In genomic region chr10:81202978-81203720, GRCm38 (mm10) we compare ENCODE assay signal across 11 mouse cellular contexts. TPM values are rescaled to one million over a fixed set of nuclear protein-coding genes. Genes with fewer than 3 reads are reported as not detected.
A peak's percentile ranks its signal among the peaks of the same experiment; 100 is the strongest.
DNase-seq lines count a peak whose midpoint lies in the region; ATAC-seq and TF ChIP-seq lines count a peak whose summit lies in the region.
"Had no signal": no experiment of that assay in that cellular context is flagged by ENCODE, and none has a peak within 500 bp of the region (broad histone marks: within the 10 kb centered on the region; RNA-seq: fewer than 3 reads in every experiment).

No protein-coding gene starts in this region.

- WGBS in limb, embryonic 15.5 days = 64% methylated on average over 8 of the region's 8 CpGs
- 69% methylated on average over 8 of the region's 8 CpGs for WGBS in limb, embryonic 10.5 days
- 55% methylated on average over 8 of the region's 8 CpGs for WGBS in heart, embryonic 14.5 days
- WGBS in liver, embryonic 11.5 days = 46% methylated on average over 8 of the region's 8 CpGs
- WGBS in stomach, embryonic 15.5 days = 59% methylated on average over 8 of the region's 8 CpGs
- WGBS in cerebellum, adult 2 months = 69% methylated on average over 8 of the region's 8 CpGs
- WGBS in kidney, embryonic 16.5 days = 68% methylated on average over 8 of the region's 8 CpGs

- peak; percentile 4; the same call in 1 of the 2 replicates for ATAC-seq in limb, embryonic 15.5 days (ENCODE audit: insufficient number of reproducible peaks, low FRiP score, low TSS enrichment, low read depth)
- no peak for ATAC-seq in heart, embryonic 14.5 days (ENCODE audit: insufficient number of reproducible peaks, insufficient read depth, low FRiP score, low read depth)
- peak; percentile 87 for ATAC-seq in liver, embryonic 11.5 days (replicated peaks; ENCODE audit: low FRiP score)
- ATAC-seq in stomach, embryonic 15.5 days (ENCODE audit: insufficient read depth, low FRiP score, low read depth) = peak; percentile 75
- ATAC-seq in kidney, embryonic 16.5 days (ENCODE audit: low FRiP score, low TSS enrichment) = no peak

- no peak for DNase-seq in limb, embryonic 10.5 days (ENCODE audit: low spot score)
- no peak for DNase-seq in liver, embryonic 11.5 days (ENCODE audit: low spot score)
- DNase-seq in cerebellum, adult 2 months = no peak
- DNase-seq: adrenal gland, postnatal 25 days; cerebellum, postnatal 10 days; kidney, postnatal 10 days had no signal

- H3K4me3 ChIP-seq in limb, embryonic 15.5 days = no peak overlapping the region
- H3K4me3 ChIP-seq in limb, embryonic 10.5 days = no peak overlapping the region
- H3K4me3 ChIP-seq in heart, embryonic 14.5 days (ENCODE audit: control insufficient read depth in 1 of 2, insufficient read depth in 1 of 2, low read depth in 1 of 2, low read length in 2 of 2) = no peak overlapping the region
- no peak overlapping the region for H3K4me3 ChIP-seq in liver, embryonic 11.5 days (ENCODE audit: low read depth, low read length)
- H3K4me3 ChIP-seq in stomach, embryonic 15.5 days (replicated peaks) = no peak overlapping the region
- no peak overlapping the region for H3K4me3 ChIP-seq in cerebellum, adult 2 months (replicated peaks; ENCODE audit: insufficient read depth, low read depth, low read length)
- no peak overlapping the region for H3K4me3 ChIP-seq in kidney, embryonic 16.5 days (ENCODE audit: low read length)

- H3K27ac ChIP-seq in limb, embryonic 15.5 days = no peak overlapping the region
- no peak overlapping the region for H3K27ac ChIP-seq in limb, embryonic 10.5 days
- H3K27ac ChIP-seq in heart, embryonic 14.5 days (replicated peaks in 1 of 2; ENCODE audit: control insufficient read depth in 1 of 2, insufficient read depth in 1 of 2, low read depth in 2 of 2, low read length in 2 of 2) = peak overlapping the region; percentile 83 to 91
- H3K27ac ChIP-seq in liver, embryonic 11.5 days (ENCODE audit: low read depth, low read length) = no peak overlapping the region; the same call in 1 of the 2 replicates
- H3K27ac ChIP-seq in stomach, embryonic 15.5 days = no peak overlapping the region
- H3K27ac ChIP-seq in cerebellum, adult 2 months (ENCODE audit: insufficient read depth, low read length) = no peak overlapping the region
- H3K27ac ChIP-seq in kidney, embryonic 16.5 days (ENCODE audit: low read length) = no peak overlapping the region

- TF ChIP-seq POLR2A in cerebellum, adult 2 months (IDR thresholded peaks at IDR 0.05; ENCODE audit: borderline replicate concordance, insufficient read depth, low read length) = no peak

- no peak for TF ChIP-seq CTCF in cerebellum, adult 2 months (IDR thresholded peaks at IDR 0.05; ENCODE audit: borderline replicate concordance, insufficient read depth, low read depth, low read length)

- no peak overlapping the region for H3K9ac ChIP-seq in limb, embryonic 15.5 days
- peak overlapping the region; percentile 54 for H3K9ac ChIP-seq in heart, embryonic 14.5 days (ENCODE audit: low read length)
- H3K9ac ChIP-seq in liver, embryonic 11.5 days (ENCODE audit: low read depth, low read length) = no peak overlapping the region
- no peak overlapping the region for H3K9ac ChIP-seq in stomach, embryonic 15.5 days
- no peak overlapping the region for H3K9ac ChIP-seq in kidney, embryonic 16.5 days (replicated peaks; ENCODE audit: low read length)

- H3K4me2 ChIP-seq in limb, embryonic 15.5 days = no peak overlapping the region
- H3K4me2 ChIP-seq in heart, embryonic 14.5 days (ENCODE audit: low read length) = peak overlapping the region; percentile 50
- no peak overlapping the region for H3K4me2 ChIP-seq in liver, embryonic 11.5 days
- no peak overlapping the region for H3K4me2 ChIP-seq in stomach, embryonic 15.5 days
- H3K4me2 ChIP-seq in kidney, embryonic 16.5 days (replicated peaks; ENCODE audit: low read depth, low read length) = no peak overlapping the region

- H3K9me3 ChIP-seq in limb, embryonic 15.5 days = no peaks in the 10 kb centered on the region
- no peaks in the 10 kb centered on the region for H3K9me3 ChIP-seq in limb, embryonic 10.5 days (replicated peaks)
- H3K9me3 ChIP-seq in heart, embryonic 14.5 days (ENCODE audit: control insufficient read depth, low read length) = no peaks in the 10 kb centered on the region
- H3K9me3 ChIP-seq in liver, embryonic 11.5 days (ENCODE audit: control insufficient read depth, low read length) = no peaks in the 10 kb centered on the region
- no peaks in the 10 kb centered on the region for H3K9me3 ChIP-seq in stomach, embryonic 15.5 days
- no peaks in the 10 kb centered on the region for H3K9me3 ChIP-seq in kidney, embryonic 16.5 days (ENCODE audit: low read length)

- peaks cover 17% of the 10 kb centered on the region for H3K27me3 ChIP-seq in limb, embryonic 15.5 days
- peaks cover 18% of the 10 kb centered on the region for H3K27me3 ChIP-seq in limb, embryonic 10.5 days (ENCODE audit: low read depth, poor library complexity, severe bottlenecking)
- peaks cover 6% of the 10 kb centered on the region; the same call in 1 of the 2 replicates for H3K27me3 ChIP-seq in heart, embryonic 14.5 days (ENCODE audit: control insufficient read depth, insufficient read depth, low read length)
- peaks cover 13% of the 10 kb centered on the region for H3K27me3 ChIP-seq in liver, embryonic 11.5 days (replicated peaks; ENCODE audit: control insufficient read depth, insufficient read depth, low read length)
- H3K27me3 ChIP-seq in stomach, embryonic 15.5 days (replicated peaks) = no peaks in the 10 kb centered on the region
- no peaks in the 10 kb centered on the region for H3K27me3 ChIP-seq in cerebellum, adult 2 months (ENCODE audit: control insufficient read depth, insufficient read depth, low read length)
- H3K27me3 ChIP-seq in kidney, embryonic 16.5 days (ENCODE audit: insufficient read depth, low read length) = peaks cover 5% of the 10 kb centered on the region; the same call in 1 of the 2 replicates

- no peaks in the 10 kb centered on the region for H3K36me3 ChIP-seq in limb, embryonic 15.5 days
- H3K36me3 ChIP-seq in limb, embryonic 10.5 days = no peaks in the 10 kb centered on the region
- no peaks in the 10 kb centered on the region for H3K36me3 ChIP-seq in heart, embryonic 14.5 days (ENCODE audit: control insufficient read depth, insufficient read depth, low read length)
- H3K36me3 ChIP-seq in liver, embryonic 11.5 days (ENCODE audit: control insufficient read depth, insufficient read depth, low read length) = no peaks in the 10 kb centered on the region
- no peaks in the 10 kb centered on the region for H3K36me3 ChIP-seq in stomach, embryonic 15.5 days
- H3K36me3 ChIP-seq in kidney, embryonic 16.5 days (ENCODE audit: insufficient read depth, low read length) = no peaks in the 10 kb centered on the region

- 0 out of 2 replicates have a peak, but pooled peaks cover 2% of the 10 kb centered on the region for H3K4me1 ChIP-seq in limb, embryonic 15.5 days
- no peaks in the 10 kb centered on the region for H3K4me1 ChIP-seq in limb, embryonic 10.5 days
- peaks cover 42 to 48% of the 10 kb centered on the region in 2 experiments for H3K4me1 ChIP-seq in heart, embryonic 14.5 days (ENCODE audit: control insufficient read depth in 2 of 2, insufficient read depth in 2 of 2, low read length in 2 of 2)
- H3K4me1 ChIP-seq in liver, embryonic 11.5 days (replicated peaks; ENCODE audit: control insufficient read depth, insufficient read depth, low read length) = peaks cover 8% of the 10 kb centered on the region; the same call in 1 of the 2 replicates
- no peaks in the 10 kb centered on the region for H3K4me1 ChIP-seq in stomach, embryonic 15.5 days
- no peaks in the 10 kb centered on the region for H3K4me1 ChIP-seq in cerebellum, adult 2 months (ENCODE audit: control insufficient read depth, insufficient read depth, low read length)
- no peaks in the 10 kb centered on the region for H3K4me1 ChIP-seq in kidney, embryonic 16.5 days (ENCODE audit: insufficient read depth, low read length)

RNA-seq across cellular contexts. Expression of gene Nmrk2, which starts 1.3 kb away (rescaled TPM):
- polyA plus RNA-seq in limb, embryonic 15.5 days (2015; fragmentation: Nextera tagmentation; extraction: Ambion mirVana) = 0.41 and 1.3 TPM in 2 replicates
- not detected in 2 replicates for polyA plus RNA-seq in limb, embryonic 10.5 days (2016; fragmentation: Nextera tagmentation; extraction: Ambion mirVana)
- polyA plus RNA-seq in heart, embryonic 14.5 days (2014; fragmentation: Nextera tagmentation; extraction: Ambion mirVana) = 7.4 and 8.3 TPM in 2 replicates
- not detected in 2 replicates for polyA plus RNA-seq in liver, embryonic 11.5 days (2014; fragmentation: Nextera tagmentation; extraction: Ambion mirVana)
- 0.18 and 0.26 TPM in 2 replicates for polyA plus RNA-seq in stomach, embryonic 15.5 days (2015; fragmentation: Nextera tagmentation; extraction: Ambion mirVana)
- polyA plus RNA-seq in cerebellum, adult 2 months (2012; rRNA removed) = 0.16 and 0.33 TPM in 2 replicates
- not detected in 2 replicates for polyA plus RNA-seq in kidney, embryonic 16.5 days (2015; fragmentation: Nextera tagmentation; extraction: Ambion mirVana)
- polyA plus RNA-seq: neural tube, embryonic 14.5 days had no signal

RNA-seq across cellular contexts. Expression of gene 4930442H23Rik, which starts 19.5 kb away (rescaled TPM):
- not detected in 2 replicates for polyA plus RNA-seq in limb, embryonic 15.5 days (2015; fragmentation: Nextera tagmentation; extraction: Ambion mirVana)
- polyA plus RNA-seq in limb, embryonic 10.5 days (2016; fragmentation: Nextera tagmentation; extraction: Ambion mirVana) = not detected in 2 replicates
- not detected in 2 replicates for polyA plus RNA-seq in heart, embryonic 14.5 days (2014; fragmentation: Nextera tagmentation; extraction: Ambion mirVana)
- polyA plus RNA-seq in liver, embryonic 11.5 days (2014; fragmentation: Nextera tagmentation; extraction: Ambion mirVana) = not detected in 2 replicates
- polyA plus RNA-seq in stomach, embryonic 15.5 days (2015; fragmentation: Nextera tagmentation; extraction: Ambion mirVana) = 0.10 TPM in 1 of 2 replicates, not detected in the other
- not detected in 2 replicates for polyA plus RNA-seq in cerebellum, adult 2 months (2012; rRNA removed)
- polyA plus RNA-seq in kidney, embryonic 16.5 days (2015; fragmentation: Nextera tagmentation; extraction: Ambion mirVana) = not detected in 2 replicates
- polyA plus RNA-seq: neural tube, embryonic 14.5 days had no signal

RNA-seq across cellular contexts. Expression of gene Dapk3, which starts 20.3 kb away (rescaled TPM):
- polyA plus RNA-seq in limb, embryonic 15.5 days (2015; fragmentation: Nextera tagmentation; extraction: Ambion mirVana) = 45.7 and 53.5 TPM in 2 replicates
- polyA plus RNA-seq in limb, embryonic 10.5 days (2016; fragmentation: Nextera tagmentation; extraction: Ambion mirVana) = 46.5 and 52.0 TPM in 2 replicates
- 41.5 and 51.0 TPM in 2 replicates for polyA plus RNA-seq in heart, embryonic 14.5 days (2014; fragmentation: Nextera tagmentation; extraction: Ambion mirVana)
- 44.5 and 45.6 TPM in 2 replicates for polyA plus RNA-seq in liver, embryonic 11.5 days (2014; fragmentation: Nextera tagmentation; extraction: Ambion mirVana)
- 61.9 and 65.4 TPM in 2 replicates for polyA plus RNA-seq in stomach, embryonic 15.5 days (2015; fragmentation: Nextera tagmentation; extraction: Ambion mirVana)
- polyA plus RNA-seq in cerebellum, adult 2 months (2012; rRNA removed) = 70.7 and 73.0 TPM in 2 replicates
- polyA plus RNA-seq in kidney, embryonic 16.5 days (2015; fragmentation: Nextera tagmentation; extraction: Ambion mirVana) = 38.4 and 39.3 TPM in 2 replicates

RNA-seq across cellular contexts. Expression of gene Eef2, which starts 26.7 kb away (rescaled TPM):
- 564 and 615 TPM in 2 replicates for polyA plus RNA-seq in limb, embryonic 15.5 days (2015; fragmentation: Nextera tagmentation; extraction: Ambion mirVana)
- 575 and 611 TPM in 2 replicates for polyA plus RNA-seq in limb, embryonic 10.5 days (2016; fragmentation: Nextera tagmentation; extraction: Ambion mirVana)
- polyA plus RNA-seq in heart, embryonic 14.5 days (2014; fragmentation: Nextera tagmentation; extraction: Ambion mirVana) = 331 and 337 TPM in 2 replicates
- 626 and 647 TPM in 2 replicates for polyA plus RNA-seq in liver, embryonic 11.5 days (2014; fragmentation: Nextera tagmentation; extraction: Ambion mirVana)
- 517 and 544 TPM in 2 replicates for polyA plus RNA-seq in stomach, embryonic 15.5 days (2015; fragmentation: Nextera tagmentation; extraction: Ambion mirVana)
- 1,163 and 1,164 TPM in 2 replicates for polyA plus RNA-seq in cerebellum, adult 2 months (2012; rRNA removed)
- 663 and 672 TPM in 2 replicates for polyA plus RNA-seq in kidney, embryonic 16.5 days (2015; fragmentation: Nextera tagmentation; extraction: Ambion mirVana)

RNA-seq across cellular contexts. Expression of gene Atcay, which starts 27.5 kb away (rescaled TPM):
- polyA plus RNA-seq in limb, embryonic 15.5 days (2015; fragmentation: Nextera tagmentation; extraction: Ambion mirVana) = 0.25 and 0.28 TPM in 2 replicates
- 0.06 TPM in 1 of 2 replicates, not detected in the other for polyA plus RNA-seq in limb, embryonic 10.5 days (2016; fragmentation: Nextera tagmentation; extraction: Ambion mirVana)
- 0.74 and 0.80 TPM in 2 replicates for polyA plus RNA-seq in heart, embryonic 14.5 days (2014; fragmentation: Nextera tagmentation; extraction: Ambion mirVana)
- polyA plus RNA-seq in liver, embryonic 11.5 days (2014; fragmentation: Nextera tagmentation; extraction: Ambion mirVana) = 0.05 TPM in 1 of 2 replicates, not detected in the other
- 1.6 and 1.9 TPM in 2 replicates for polyA plus RNA-seq in stomach, embryonic 15.5 days (2015; fragmentation: Nextera tagmentation; extraction: Ambion mirVana)
- polyA plus RNA-seq in cerebellum, adult 2 months (2012; rRNA removed) = 115 and 122 TPM in 2 replicates
- 0.14 and 0.33 TPM in 2 replicates for polyA plus RNA-seq in kidney, embryonic 16.5 days (2015; fragmentation: Nextera tagmentation; extraction: Ambion mirVana)

Comparison
In these comparisons a context has a peak if more than half of its experiments do, and no peak if none do; other contexts are left out.
1. ATAC-seq: peak in limb, embryonic 15.5 days (single experiment), liver, embryonic 11.5 days (single experiment) and stomach, embryonic 15.5 days (single experiment); none in heart, embryonic 14.5 days (single experiment) and kidney, embryonic 16.5 days (single experiment).
2. H3K27ac ChIP-seq: peak in heart, embryonic 14.5 days (2 of 2); none in limb, embryonic 15.5 days (single experiment), limb, embryonic 10.5 days (single experiment), liver, embryonic 11.5 days (single experiment), stomach, embryonic 15.5 days (single experiment), cerebellum, adult 2 months (single experiment) and kidney, embryonic 16.5 days (single experiment).